Mouse (Mus musculus) kidney, adult 2 months (tissue): ENCODE measurements around the gene Catsper4.

Experiments used
- CTCF ChIP-seq: fragments of 200-500 bp; conservative IDR thresholded peaks from 2 replicates; pipeline ENCODE4 v1.5.1; 2011; ENCODE audit warnings: low read depth, mild to moderate bottlenecking, control low read depth, low read length, moderate library complexity, mixed read lengths; ENCODE audit not compliant: insufficient read depth, insufficient read length
- POLR2A ChIP-seq: fragments of 200-500 bp; IDR thresholded peaks from one replicate; pipeline ENCODE4 v1.6.1; 2011; ENCODE audit warnings: low read depth, low read length, control low read depth

DNA sequence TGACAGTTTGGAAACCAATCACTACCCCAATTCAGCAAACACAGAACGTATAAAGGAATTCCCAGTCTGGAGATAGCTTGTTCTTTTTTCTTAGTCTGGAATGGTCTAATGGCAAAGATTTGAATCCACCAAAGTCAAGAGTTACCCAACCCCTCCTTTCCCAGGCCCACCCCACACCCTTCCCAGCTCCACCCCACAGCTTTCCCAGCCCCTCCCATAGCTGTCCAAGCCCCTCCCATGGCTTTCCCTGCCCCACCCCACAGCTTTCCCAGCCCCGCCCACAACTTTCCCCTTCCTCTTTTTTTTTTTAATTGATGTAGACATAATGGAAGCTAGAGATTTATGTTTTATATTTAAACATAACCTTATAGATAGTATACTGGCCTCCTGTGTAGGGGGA, 27.8 kb downstream of the Catsper4 start:
- TF ChIP-seq CTCF (no peak), POLR2A (no peak)
